Mouse (Mus musculus): ENCODE measurements around the gene Slc19a1.

The Slc19a1 gene

DNA sequence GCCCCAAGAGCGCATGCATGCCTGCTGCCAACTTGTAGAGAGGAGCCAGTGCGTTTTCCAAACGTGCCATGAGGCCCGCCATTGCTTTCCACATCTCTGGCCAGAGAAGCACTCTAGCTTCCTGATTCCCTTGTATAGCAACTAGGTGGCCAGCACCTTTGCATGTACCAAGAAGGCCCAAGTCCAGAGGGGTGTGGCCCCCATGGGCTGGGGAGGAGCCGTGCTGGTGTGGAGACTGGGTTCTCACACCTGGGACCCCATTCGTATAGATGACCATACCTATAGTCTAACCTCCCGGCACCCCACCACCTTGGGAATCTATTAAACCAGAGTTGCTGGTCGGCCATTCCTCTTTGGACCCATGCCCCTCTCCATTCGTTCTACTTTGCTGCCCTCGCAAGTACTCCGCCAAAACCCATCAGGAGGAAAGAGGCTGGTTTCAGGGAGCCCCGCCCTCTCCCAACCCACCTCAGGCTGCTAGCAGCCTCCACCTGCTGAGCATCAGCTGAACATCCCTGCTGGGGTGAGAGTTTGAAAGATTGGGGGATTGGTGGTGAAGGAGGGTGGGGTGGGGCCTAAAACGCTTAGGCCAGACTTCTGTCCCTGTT, at the start of gene Slc19a1:
Slc19a1 (plus strand) TSS at position 474 of the 608 bp plus-strand sequence.
- peak; percentile 19 for DNase-seq

DNA sequence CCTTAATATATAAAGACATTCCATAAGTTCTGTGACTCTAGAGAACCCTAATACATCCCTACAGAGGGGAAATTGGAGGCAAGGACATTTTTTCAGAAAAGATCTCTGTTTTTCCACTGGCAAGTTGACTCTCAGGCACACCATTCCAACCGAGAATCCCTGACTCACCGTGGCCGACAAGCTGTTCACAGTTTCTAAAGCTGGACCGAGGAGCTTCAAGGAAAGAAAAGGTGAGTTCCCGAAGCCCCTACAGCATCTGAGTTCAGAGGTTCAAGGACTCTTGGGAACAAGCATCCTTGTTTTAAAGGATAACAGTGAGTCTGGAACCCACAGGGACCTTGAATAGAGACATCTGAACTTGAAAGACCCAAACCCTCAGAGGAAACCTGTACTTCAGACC, 43.5 kb upstream of the Slc19a1 start:
- no peak for DNase-seq

DNA sequence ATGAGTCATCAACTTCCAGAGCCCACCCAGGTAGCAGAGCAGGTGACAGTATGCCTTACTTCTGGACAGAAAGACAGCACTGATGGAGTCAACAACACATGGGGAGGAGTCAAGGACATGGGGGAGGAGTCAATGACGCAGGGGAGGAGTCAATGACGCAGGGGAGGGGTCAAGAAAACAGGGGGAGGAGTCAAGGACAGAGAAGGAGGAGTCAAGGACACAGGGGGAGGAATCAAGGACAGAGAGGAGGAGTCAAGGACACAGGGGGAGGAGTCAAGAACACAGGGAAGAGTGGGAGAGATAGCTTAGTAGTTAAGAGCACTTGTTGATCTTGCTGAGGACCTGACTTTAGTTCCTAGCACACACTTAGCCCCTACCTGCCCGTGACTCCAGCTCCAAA, 39.6 kb upstream of the Slc19a1 start:
- no peak for DNase-seq

DNA sequence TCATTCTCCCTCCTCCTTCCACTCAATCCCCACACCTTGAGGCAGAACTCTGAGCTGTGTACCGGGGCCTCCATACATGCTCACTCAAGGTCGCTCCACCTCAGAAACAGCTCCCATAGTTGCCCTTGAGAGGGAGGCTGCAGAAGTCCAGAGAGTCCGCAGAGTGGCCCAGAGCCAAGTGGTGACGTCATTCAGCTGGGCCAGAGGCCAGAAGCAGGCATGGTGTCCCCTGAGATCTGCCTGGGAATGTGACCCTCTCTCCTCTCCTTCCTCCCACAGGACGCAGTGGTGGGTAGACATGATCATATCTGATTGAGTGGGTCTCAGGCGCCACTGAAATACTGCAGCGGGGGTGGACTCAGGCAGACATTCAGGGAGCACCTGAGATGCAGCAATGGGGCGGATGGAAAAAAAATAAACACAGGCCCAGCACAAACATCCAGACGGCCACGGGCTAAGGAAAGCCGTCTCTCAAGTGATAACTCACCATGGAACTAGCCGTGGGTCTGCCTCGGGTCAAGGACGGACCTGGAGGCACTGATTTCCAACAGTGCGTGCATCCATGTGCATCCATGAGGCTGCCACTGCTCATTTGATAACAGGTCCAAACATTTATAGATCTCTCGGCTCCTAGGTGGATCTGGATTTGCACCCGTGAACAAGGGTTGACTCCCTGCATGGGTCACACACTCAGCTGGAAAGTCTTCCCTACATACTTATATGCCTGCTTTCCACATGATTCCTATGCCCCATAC, 34.1 kb upstream of the Slc19a1 start:
- no peak for DNase-seq

DNA sequence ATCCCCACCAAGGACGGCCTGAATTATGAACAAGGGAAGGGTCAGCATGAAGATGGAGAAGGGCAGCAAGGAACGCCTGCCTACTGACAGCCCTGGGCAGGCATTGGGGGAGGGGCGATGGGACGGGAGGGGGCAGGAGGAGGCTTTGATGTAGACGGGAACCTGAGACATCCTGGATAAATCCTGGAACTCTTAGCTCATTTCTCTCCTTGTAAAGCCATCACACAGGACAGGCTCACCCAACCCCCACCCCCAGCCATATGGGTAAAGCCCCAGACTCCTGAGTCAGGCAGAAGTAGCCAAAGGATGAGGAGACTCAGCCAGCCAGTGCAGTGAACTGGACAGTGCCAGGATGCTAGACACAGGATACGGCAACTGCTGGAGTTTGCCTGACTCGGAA, 27.1 kb upstream of the Slc19a1 start:
- no peak for DNase-seq

DNA sequence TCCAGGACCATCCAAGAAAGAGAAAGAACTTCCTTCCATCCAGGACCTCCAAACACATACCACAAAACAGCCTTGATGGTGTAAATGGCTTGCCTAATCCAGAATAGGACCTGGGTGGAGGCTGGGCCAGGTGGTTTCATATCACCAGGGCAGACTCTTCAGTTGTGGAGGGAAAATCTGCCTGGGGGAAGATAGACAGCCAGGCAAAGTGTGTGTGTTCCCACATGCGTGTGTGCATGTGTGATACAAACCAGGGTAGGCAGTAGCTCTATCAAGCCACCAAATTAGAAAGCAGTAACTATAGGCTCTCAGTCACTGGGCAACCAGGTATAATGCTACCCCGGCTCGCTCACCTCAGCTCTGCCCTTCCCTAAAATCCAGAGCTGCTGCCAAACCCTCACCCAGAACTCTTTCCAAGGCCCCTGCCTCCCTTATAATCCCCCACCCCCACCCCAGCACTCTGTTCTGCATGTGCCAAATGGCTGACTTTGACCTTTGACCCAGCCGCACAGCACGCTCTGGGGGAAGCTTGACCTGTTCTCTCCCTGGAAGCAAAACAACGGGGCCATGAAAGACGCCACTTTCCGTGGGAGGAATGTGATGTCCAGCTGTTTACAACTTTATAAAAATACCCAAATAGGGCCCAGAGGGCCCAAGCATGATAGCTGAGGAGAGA, 24.5 kb upstream of the Slc19a1 start:
- DNase-seq, result no peak

DNA sequence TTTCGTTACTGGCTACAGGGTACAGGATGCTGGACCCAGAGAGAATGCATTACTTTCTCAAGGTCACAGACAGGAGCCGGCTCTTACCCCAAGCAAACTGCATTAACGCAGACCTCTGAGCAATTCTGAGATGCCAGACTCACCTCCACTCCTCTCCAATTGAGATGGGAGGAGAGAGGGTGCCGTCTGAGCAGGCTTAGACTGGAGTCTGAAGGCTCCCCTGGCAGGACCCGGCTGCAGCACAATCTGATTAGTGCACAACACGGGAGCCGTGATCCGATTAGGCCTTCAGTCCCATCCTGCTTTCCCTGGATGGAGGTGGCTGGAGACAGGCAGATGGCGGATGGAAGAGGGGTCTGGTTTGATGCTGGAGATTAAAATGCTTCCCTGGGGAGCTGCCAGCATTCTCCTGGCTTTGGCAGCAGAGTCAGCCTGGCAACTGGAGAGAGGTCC, 23.9 kb upstream of the Slc19a1 start:
- DNase-seq, result no peak

DNA sequence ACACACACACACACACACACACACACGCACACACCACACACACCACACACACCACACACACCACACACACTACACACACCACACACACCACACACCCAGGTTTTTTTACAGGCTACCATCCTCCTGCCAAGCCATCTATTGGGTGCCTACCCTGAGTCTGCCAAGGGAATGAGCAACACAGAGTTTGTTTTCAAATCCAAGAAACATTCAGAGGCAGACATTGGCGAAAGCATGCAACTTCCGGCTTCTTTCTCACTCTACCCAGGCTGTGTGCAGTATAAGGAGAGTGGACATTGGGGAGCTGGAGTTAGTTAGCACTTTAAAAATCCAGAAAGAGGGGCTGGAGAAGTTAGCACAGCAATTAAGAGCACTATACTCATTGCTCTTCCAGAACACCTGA, 23.3 kb upstream of the Slc19a1 start:
- DNase-seq, result no peak

DNA sequence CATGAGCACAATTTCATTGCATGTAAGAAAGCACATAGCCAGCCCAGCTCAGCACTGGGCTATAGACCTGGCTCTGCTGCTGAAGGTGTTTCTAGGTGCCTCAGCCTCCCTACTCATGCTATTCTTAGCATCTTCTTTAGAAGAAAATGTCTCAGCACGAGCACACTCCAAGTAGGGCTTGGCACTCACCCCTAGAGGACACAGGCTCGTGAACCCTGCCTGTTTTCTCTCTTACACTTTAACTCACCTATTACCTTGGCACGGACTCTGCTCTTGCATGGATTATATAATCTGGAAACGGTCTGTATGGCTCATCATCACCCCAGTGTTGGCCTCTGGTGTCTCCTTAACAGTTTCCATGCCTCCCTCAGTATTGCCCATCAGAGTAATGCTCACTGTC, 20.4 kb upstream of the Slc19a1 start:
- no peak for DNase-seq

DNA sequence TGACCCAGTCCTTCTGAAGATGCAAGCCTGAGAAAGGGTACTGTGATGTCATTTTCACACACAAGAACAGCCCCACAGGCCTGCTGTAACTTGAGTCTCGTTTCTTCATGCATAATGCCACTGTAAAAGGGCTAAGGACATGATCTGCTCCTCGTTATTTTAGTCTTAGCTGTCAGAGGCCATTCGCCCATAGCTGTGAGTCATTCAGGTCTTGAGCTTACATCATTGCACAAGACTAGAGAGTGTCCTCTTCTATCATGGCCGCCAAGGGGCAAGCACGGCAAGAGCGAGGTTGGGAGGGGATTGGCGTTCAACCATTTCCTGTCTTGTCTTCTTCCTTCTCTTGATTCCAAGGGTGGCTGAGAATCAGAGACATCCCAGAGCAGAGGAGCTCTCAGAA, 16.0 kb upstream of the Slc19a1 start:
- DNase-seq, result no peak

DNA sequence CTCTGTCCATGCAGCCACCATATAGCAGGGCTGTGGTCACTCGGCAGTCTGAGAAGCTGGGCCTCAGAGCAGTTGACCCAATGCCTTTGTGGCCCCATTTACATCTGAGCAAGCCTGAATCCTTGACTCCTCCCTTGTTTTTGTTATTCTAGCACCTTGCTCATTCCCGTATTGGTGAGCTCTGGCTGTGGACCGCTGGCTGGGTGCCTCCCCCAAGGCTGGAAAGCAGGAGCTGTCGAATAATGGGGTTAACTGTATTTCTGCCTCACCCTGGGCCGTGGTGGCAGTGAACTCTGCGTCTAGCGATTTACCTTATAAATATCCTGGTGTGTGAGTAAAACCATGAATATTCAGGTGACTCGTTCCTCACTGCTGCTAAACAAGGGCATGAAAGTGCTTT, 15.5 kb upstream of the Slc19a1 start:
- DNase-seq, result no peak

DNA sequence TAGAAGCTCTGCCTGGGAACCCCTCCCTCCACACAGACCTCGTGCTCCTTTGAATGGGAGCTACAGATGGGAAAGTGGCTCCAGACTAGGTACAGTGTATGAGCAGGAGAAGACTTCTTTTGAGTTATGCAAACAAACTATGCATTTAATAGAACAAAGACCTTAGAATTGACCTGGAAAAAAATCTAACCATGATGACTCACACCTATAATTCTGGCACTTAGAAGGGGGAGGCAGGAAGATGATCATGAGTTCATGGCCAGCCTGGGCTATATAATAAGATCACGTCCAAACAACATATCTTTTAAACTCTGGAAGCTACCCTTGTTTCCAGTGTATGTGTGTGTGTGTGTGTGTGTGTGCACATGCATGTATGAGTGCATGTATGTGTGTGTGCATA, 15.0 kb upstream of the Slc19a1 start:
- DNase-seq, result no peak

DNA sequence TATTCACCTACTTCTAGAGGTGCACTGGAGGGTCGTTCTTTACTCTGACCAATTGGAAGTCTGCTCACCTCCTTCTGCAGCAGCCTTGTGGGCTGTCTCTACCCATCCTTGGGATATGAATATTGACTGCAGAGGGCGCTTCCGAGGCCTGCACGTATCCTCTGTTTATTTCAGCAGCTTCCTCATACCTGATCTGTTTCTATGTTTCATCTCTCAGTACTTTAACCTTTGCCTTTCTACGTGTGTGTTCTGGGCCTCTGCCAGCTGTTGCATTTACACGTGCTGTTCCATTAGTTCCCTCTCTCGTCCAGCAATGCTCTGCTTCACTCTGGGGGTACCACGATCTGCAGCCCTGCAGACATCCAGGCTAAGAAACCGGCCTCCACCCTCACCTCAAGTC, 14.4 kb upstream of the Slc19a1 start:
- DNase-seq, result no peak

DNA sequence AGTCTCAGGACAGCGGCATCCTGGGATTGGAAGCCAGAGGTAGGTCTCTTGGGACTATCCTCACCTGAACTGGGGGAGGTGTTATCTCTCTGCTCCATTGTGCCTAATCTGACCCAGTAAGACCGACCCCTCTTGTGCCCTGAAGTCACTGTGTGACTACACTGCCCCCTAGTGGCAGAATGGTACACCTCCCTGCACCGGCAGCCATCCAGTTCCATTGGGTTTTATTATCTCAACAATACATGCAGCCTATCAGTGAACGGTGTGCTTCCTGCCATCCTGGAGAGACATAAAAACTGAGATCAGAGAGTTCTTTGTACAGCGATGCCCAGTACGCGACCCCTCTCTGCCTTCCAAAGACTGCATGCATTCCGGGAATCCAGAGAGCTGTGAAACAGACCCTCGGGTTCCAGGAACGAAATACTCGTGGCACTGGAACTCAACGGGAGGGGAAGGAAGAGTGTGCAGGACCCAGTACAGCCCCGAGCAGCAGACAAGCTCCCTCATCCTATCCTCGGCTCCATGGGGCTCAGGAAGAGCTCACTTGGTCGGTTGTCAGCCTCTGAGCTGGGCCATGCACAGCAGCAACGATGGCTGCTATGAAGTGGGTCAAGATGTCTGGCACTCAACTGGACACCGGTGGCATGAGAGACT, 10.5 kb upstream of the Slc19a1 start:
- peak; percentile 86 for DNase-seq

DNA sequence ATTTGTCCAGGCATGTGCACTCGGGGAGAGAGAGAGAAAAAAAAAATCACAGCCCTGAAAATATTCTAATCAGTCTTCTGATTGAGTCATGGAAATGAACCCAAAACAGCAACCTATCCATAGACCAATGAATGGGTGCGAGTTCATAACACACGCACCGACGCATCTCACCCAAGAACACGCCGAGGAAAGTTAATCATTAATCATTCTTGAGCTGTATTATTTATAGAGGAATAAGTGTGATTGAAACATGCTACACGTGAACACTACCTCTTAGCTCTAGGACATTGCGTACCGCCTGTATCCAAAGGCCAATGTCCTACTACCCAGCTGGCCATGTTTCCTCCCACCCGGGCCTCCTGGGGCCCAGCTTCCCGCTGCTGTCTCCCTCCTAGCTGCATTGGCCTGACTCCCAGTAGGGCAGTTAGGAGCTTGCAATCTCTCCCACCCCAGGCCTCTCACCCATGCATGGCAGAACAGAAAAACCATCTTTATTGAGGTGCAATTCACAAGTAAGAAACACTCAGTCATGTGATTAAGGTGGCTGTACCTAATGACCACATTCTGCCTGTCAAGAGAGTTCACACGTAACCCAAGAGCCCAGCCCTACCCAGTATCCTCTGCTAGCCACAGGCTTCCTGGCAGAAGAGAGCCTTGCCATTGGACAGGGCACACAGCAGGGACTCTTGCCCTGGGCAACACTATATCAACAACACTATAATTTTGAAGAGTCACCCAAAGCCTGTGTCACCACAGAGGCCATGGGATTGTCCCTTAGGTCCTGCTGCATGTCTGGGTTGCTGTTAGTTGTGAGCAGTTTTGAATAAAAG, 9.5 kb upstream of the Slc19a1 start:
- DNase-seq, result no peak

DNA sequence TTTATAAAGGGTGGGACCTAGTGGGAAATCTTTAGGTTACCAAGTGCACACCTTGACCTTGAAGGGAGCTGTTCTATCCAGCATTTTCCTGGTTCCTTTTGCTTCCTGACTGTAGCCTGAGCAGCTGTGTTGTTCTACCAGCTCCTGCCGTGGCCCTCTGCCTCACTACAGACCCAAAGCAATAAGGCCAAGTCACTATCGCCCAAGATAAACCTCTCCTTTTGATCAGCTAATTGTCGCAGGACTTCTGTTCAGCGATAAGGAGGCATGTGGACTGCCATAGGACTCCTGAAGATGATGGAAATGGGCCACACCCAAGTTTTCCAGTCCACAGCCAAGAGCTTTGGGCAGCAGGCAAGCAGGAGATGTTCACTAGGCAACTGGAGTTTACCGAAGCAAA, 7.8 kb upstream of the Slc19a1 start:
- DNase-seq, result no peak

DNA sequence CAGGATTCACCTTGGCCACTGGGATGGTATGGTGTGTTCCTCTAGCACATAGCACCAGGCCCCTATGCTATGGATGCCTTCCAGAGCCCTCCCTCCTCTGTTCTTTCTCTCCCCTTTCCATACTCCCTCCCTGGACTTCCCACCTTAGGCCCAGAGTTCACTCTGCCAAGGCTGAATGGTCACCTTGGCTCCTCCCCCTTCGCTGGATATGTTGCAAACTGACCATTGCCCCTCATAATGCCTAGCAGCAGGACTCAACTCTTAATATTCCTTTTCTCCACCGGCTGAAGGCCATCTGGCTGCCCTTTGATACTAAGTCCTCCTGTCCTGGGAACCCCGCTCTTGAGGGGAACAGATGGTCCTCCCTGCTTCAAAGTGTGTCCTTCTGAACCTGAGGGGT, 5.1 kb upstream of the Slc19a1 start:
- DNase-seq, result no peak

DNA sequence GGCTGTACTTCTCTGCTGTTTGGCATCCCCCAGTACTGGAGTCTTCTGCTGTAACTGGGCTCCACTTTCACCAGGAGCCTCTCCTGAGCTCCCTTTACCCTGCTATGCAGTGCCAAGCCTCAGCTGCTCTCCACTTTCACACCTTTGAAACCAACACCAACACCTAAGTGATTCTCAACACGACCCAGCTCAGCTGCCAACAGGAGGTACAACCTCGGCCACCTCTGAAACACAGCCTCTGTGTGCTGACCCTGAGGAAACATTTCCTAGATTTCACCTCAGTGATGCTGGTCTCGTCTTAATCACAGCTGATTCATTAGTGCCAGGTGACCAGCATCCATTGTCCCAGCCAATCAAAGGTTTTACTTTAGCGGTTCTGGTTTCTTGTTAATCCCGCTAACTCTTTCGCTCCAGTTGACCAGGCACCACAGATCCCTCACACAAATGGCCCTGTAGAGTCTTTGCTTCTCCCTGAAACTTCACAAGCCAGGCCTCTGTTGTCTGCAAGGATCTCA, 3.2 kb upstream of the Slc19a1 start:
- DNase-seq, result no peak

DNA sequence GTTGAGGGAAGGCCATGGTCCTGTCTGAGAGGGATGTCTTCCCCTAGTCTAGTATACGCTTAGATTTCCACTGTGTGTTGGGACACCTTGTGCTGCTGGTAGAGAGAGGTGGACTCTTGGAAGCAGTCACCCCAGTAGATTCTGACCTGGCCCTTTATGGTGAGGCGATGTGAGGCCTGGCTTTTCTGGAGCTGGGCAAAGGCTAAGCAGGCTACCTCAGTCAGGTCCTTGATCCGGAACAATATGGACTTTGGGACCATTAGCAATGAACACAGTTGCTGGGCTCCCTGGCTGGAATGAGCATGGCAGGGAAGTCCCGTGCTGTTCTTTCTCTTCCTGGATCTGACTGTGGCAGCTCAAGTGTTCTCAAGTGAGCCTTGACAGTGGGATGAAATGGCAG, 2.3 kb upstream of the Slc19a1 start:
- DNase-seq, result no peak

DNA sequence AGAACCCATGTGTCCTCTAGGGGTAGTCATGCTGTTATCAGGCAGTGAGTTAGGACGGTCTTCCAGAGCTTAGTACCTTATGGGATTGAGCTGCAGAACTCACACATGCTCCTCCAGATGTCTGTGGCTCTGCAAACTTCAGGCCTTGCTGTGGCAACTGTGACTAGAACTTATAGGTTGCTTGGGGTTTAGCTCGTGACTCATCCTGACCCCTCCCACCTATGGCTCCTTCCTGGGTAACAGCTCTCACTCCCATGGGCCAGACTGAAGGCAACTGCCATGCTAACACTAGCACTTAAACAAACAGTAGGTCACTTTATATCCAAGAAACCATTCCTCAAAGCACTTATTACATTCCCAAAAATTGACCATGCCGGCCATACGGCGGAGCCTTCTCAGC, 1.4 kb upstream of the Slc19a1 start:
- DNase-seq, result no peak

DNA sequence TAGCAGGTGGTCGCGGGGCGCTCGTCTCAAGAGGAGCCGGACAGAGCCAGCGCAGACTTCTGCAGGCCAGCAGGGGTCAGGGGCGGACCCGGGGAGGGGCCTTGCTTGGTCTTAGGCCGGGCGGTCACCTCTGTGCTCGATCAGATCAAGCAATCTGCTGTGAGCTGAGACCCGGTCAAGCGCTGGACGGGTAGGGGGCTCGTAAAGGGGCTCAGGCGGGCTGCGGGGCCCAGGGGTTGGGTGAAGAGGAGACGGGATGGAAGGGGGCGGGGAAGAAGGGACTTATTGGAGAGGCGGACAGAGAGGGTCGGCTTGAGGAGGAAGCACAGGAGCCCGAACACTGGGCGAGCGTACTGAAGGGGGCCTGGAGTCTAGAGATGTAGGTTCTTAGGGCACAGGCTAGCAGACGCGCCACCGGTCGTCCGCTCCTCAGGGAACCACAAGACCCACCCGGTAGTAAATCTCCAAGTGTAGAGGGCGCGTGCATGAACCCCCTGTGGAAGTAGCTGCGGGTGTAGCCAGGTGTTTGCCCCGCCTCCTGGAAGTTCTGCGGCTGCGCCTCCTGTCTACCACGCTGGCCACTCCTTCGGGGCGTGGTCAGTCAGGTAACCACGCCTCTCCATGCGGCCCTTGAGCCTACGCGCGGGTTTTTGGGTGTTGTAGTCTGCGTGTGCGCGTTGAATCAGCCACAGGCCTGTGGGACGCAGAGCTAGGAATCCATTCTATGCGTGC, 716 bp downstream of the Slc19a1 start:
- DNase-seq, result peak; percentile 97
